Mouse (Mus musculus) liver, embryonic 12.5 days (tissue): ENCODE data around the gene Ndufa12. TPM values are rescaled to one million over a fixed set of nuclear protein-coding genes. Genes with fewer than 3 reads are reported as not detected.

ENCODE experiments used
- ATAC-seq: fragments of 200-750 bp; cut with Nextera tagmentation; 2 replicates; pipeline ENCODE4 v1.8.0; 2017; ENCODE audit warnings: moderate number of reproducible peaks, mild to moderate bottlenecking, moderate library complexity
- H3K27ac ChIP-seq: fragments of 300-500 bp; sonication (generic); 2 replicates; pipeline ENCODE4 v1.5.1; 2016; ENCODE audit warnings: mild to moderate bottlenecking
- H3K27me3 ChIP-seq: fragments of 300-500 bp; sonication (generic); replicated peaks from 2 replicates; pipeline ENCODE4 v1.6.1; 2016; ENCODE audit warnings: mild to moderate bottlenecking, moderate library complexity
- H3K36me3 ChIP-seq: fragments of 300-500 bp; sonication (generic); 2 replicates; pipeline ENCODE4 v1.6.1; 2016; ENCODE audit warnings: mild to moderate bottlenecking, moderate library complexity
- H3K4me1 ChIP-seq: fragments of 300-500 bp; sonication (generic); 2 replicates; pipeline ENCODE4 v1.6.1; 2016
- H3K4me2 ChIP-seq: fragments of 300-500 bp; sonication (generic); 2 replicates; pipeline ENCODE4 v1.6.1; 2016; ENCODE audit warnings: mild to moderate bottlenecking, moderate library complexity
- H3K4me3 ChIP-seq: fragments of 300-500 bp; sonication (generic); 2 replicates; pipeline ENCODE4 v1.5.1; 2016; ENCODE audit warnings: mild to moderate bottlenecking, moderate library complexity
- H3K9ac ChIP-seq: fragments of 300-500 bp; sonication (generic); 2 replicates; pipeline ENCODE4 v1.6.1; 2016; ENCODE audit warnings: mild to moderate bottlenecking, moderate library complexity
- H3K9me3 ChIP-seq: fragments of 300-500 bp; sonication (generic); replicated peaks from 2 replicates; pipeline ENCODE4 v1.6.1; 2016; ENCODE audit warnings: mild to moderate bottlenecking, moderate library complexity
- WGBS: fragments of 180-500 bp; shearing (Covaris S2); methylation state at CpG from one replicate; pipeline ENCODE4 v1.1.7; 2016; ENCODE audit not compliant: insufficient replicate concordance; 5-methylcytosine and 5-hydroxymethylcytosine counted together
- polyA plus RNA-seq: library from polyadenylated mRNA; unstranded; fragments of >200 nt; fragmentation: Nextera tagmentation; extraction: Ambion mirVana; gene quantifications from 2 replicates; pipeline ENCODE4 v1.2.1, GENCODE M21; 2016

Gene Ndufa12
- polyA plus RNA-seq, 1 experiment from 2014 or later: 291 TPM

GRCm38 (mm10) chr10:94241346-94241745 is 42.8 kb downstream of the Ndufa12 start:
- no peaks in the 10 kb centered on the region for H3K4me1 ChIP-seq
- H3K4me2 ChIP-seq: no peak overlapping the region
- no peak for ATAC-seq
- H3K27me3 ChIP-seq: peaks cover 7% of the 10 kb centered on the region; the same call in 1 of the 2 replicates
- H3K9me3 ChIP-seq: no peaks in the 10 kb centered on the region
- H3K27ac ChIP-seq: no peak overlapping the region
- no peak overlapping the region for H3K9ac ChIP-seq
- H3K4me3 ChIP-seq: no peak overlapping the region
- H3K36me3 ChIP-seq: no peaks in the 10 kb centered on the region
- 53% methylated on average over 2 of the region's 2 CpGs for WGBS

GRCm38 (mm10) chr10:94247748-94248349 is 49.3 kb downstream of the Ndufa12 start:
- no peak for ATAC-seq
- Histone ChIP-seq H3K9ac (no peak overlapping the region), H3K36me3 (no peaks in the 10 kb centered on the region), H3K27ac (no peak overlapping the region), H3K4me2 (no peak overlapping the region), H3K27me3 (peaks cover 10% of the 10 kb centered on the region; the same call in 1 of the 2 replicates), H3K4me3 (no peak overlapping the region), H3K9me3 (0 out of 2 replicates have a peak, but pooled peaks cover 4% of the 10 kb centered on the region), H3K4me1 (peaks cover 35% of the 10 kb centered on the region)
- WGBS: 72% methylated on average over 7 of the region's 7 CpGs

GRCm38 (mm10) chr10:94249575-94250456 is 51.3 kb downstream of the Ndufa12 start:
- WGBS: 22% methylated on average over 22 of the region's 22 CpGs
- Histone ChIP-seq H3K4me2 (peak overlapping the region; percentile 55), H3K36me3 (no peaks in the 10 kb centered on the region), H3K27me3 (peaks cover 10% of the 10 kb centered on the region; the same call in 1 of the 2 replicates), H3K4me1 (peaks cover 38% of the 10 kb centered on the region), H3K27ac (peak overlapping the region; percentile 73), H3K4me3 (no peak overlapping the region), H3K9me3 (0 out of 2 replicates have a peak, but pooled peaks cover 4% of the 10 kb centered on the region), H3K9ac (no peak overlapping the region)
- ATAC-seq: peak; percentile 97

- H3K9me3 ChIP-seq: no peaks in the 10 kb centered on the region
- no peak overlapping the region for H3K4me2 ChIP-seq
- 58% methylated on average over 17 of the region's 17 CpGs for WGBS
- H3K27ac ChIP-seq: no peak overlapping the region
- peaks cover 35% of the 10 kb centered on the region for H3K4me1 ChIP-seq
- peaks cover 4% of the 10 kb centered on the region; the same call in 1 of the 2 replicates for H3K27me3 ChIP-seq
- no peaks in the 10 kb centered on the region for H3K36me3 ChIP-seq
- no peak for ATAC-seq
- H3K4me3 ChIP-seq: no peak overlapping the region
- no peak overlapping the region for H3K9ac ChIP-seq
Measured at GRCm38 (mm10) chr10:94253260-94253807, 54.8 kb downstream of the Ndufa12 start.

- Histone ChIP-seq H3K36me3 (no peaks in the 10 kb centered on the region), H3K9ac (no peak overlapping the region), H3K4me3 (no peak overlapping the region), H3K4me1 (peaks cover 21% of the 10 kb centered on the region), H3K27ac (no peak overlapping the region), H3K4me2 (no peak overlapping the region), H3K9me3 (no peaks in the 10 kb centered on the region), H3K27me3 (peaks cover 4% of the 10 kb centered on the region; the same call in 1 of the 2 replicates)
- ATAC-seq: no peak
- 67% methylated on average over 3 of the region's 3 CpGs for WGBS
Measured at GRCm38 (mm10) chr10:94254766-94255165, 56.2 kb downstream of the Ndufa12 start.

- ATAC-seq: no peak
- 61% methylated on average over 6 of the region's 6 CpGs for WGBS
- no peak overlapping the region for H3K4me3 ChIP-seq
- H3K27me3 ChIP-seq: peaks cover 4% of the 10 kb centered on the region; the same call in 1 of the 2 replicates
- no peak overlapping the region for H3K9ac ChIP-seq
- H3K4me1 ChIP-seq: peaks cover 13% of the 10 kb centered on the region
- H3K9me3 ChIP-seq: no peaks in the 10 kb centered on the region
- no peak overlapping the region for H3K4me2 ChIP-seq
- H3K27ac ChIP-seq: no peak overlapping the region
- no peaks in the 10 kb centered on the region for H3K36me3 ChIP-seq
Measured at GRCm38 (mm10) chr10:94255744-94256143, 57.2 kb downstream of the Ndufa12 start.

GRCm38 (mm10) chr10:94256518-94256917 is 58.0 kb downstream of the Ndufa12 start:
- H3K4me1 ChIP-seq: peaks cover 8% of the 10 kb centered on the region
- no peak overlapping the region for H3K27ac ChIP-seq
- H3K9ac ChIP-seq: no peak overlapping the region
- no peaks in the 10 kb centered on the region for H3K36me3 ChIP-seq
- H3K4me3 ChIP-seq: no peak overlapping the region
- no peak for ATAC-seq
- H3K4me2 ChIP-seq: no peak overlapping the region
- WGBS: 58% methylated on average over 4 of the region's 4 CpGs
- H3K27me3 ChIP-seq: peaks cover 6% of the 10 kb centered on the region; the same call in 1 of the 2 replicates
- H3K9me3 ChIP-seq: no peaks in the 10 kb centered on the region

- Histone ChIP-seq H3K4me2 (no peak overlapping the region), H3K27me3 (peaks cover 6% of the 10 kb centered on the region; the same call in 1 of the 2 replicates), H3K9me3 (no peaks in the 10 kb centered on the region), H3K27ac (no peak overlapping the region), H3K36me3 (no peaks in the 10 kb centered on the region), H3K9ac (no peak overlapping the region), H3K4me3 (no peak overlapping the region), H3K4me1 (peaks cover 5% of the 10 kb centered on the region)
- 57% methylated on average over 1 of the region's 1 CpGs for WGBS
- no peak for ATAC-seq
Measured at GRCm38 (mm10) chr10:94260544-94260943, 62.0 kb downstream of the Ndufa12 start.

- H3K36me3 ChIP-seq: no peaks in the 10 kb centered on the region
- no peak for ATAC-seq
- H3K9me3 ChIP-seq: no peaks in the 10 kb centered on the region
- no peak overlapping the region for H3K4me3 ChIP-seq
- H3K4me2 ChIP-seq: no peak overlapping the region
- no peak overlapping the region for H3K9ac ChIP-seq
- H3K4me1 ChIP-seq: no peaks in the 10 kb centered on the region
- 83% methylated on average over 13 of the region's 13 CpGs for WGBS
- 0 out of 2 replicates have a peak, but pooled peaks cover 3% of the 10 kb centered on the region for H3K27me3 ChIP-seq
- H3K27ac ChIP-seq: no peak overlapping the region
Measured at GRCm38 (mm10) chr10:94262646-94263045, 64.1 kb downstream of the Ndufa12 start.

- Histone ChIP-seq H3K27ac (no peak overlapping the region), H3K9me3 (no peaks in the 10 kb centered on the region), H3K36me3 (no peaks in the 10 kb centered on the region), H3K4me2 (no peak overlapping the region), H3K9ac (no peak overlapping the region), H3K4me3 (no peak overlapping the region), H3K27me3 (0 out of 2 replicates have a peak, but pooled peaks cover 3% of the 10 kb centered on the region), H3K4me1 (no peaks in the 10 kb centered on the region)
- WGBS: 69% methylated on average over 3 of the region's 3 CpGs
- ATAC-seq: no peak
Measured at GRCm38 (mm10) chr10:94263211-94263610, 64.7 kb downstream of the Ndufa12 start.

- Histone ChIP-seq H3K4me1 (no peaks in the 10 kb centered on the region), H3K9me3 (no peaks in the 10 kb centered on the region), H3K9ac (no peak overlapping the region), H3K4me2 (no peak overlapping the region), H3K27me3 (0 out of 2 replicates have a peak, but pooled peaks cover 3% of the 10 kb centered on the region), H3K27ac (no peak overlapping the region), H3K36me3 (no peaks in the 10 kb centered on the region), H3K4me3 (no peak overlapping the region)
- ATAC-seq: no peak
- 72% methylated on average over 17 of the region's 17 CpGs for WGBS
Measured at GRCm38 (mm10) chr10:94265656-94266542, 67.4 kb downstream of the Ndufa12 start.
